Mouse (Mus musculus) small intestine, adult 2 months (tissue): ENCODE measurements around the gene Pbdc1. TPM values are rescaled to one million over a fixed set of nuclear protein-coding genes. Genes with fewer than 3 reads are reported as not detected.
"Not testable (repeated sequence)": the region's sequence is repeated elsewhere in the genome, so short reads cannot be mapped to it uniquely, and the experiment has no call there.

Experiments
- H3K27ac ChIP-seq: fragments of 200-500 bp; 2 replicates; pipeline ENCODE4 v1.5.1; 2012; ENCODE audit warnings: low read depth, low read length, control low read depth, inconsistent platforms; ENCODE audit not compliant: insufficient read depth
- H3K27me3 ChIP-seq: fragments of 200-500 bp; 2 replicates; pipeline ENCODE4 v1.6.1; 2012; ENCODE audit warnings: mild to moderate bottlenecking, moderate library complexity, low read length, inconsistent platforms; ENCODE audit not compliant: control insufficient read depth, insufficient read depth
- H3K36me3 ChIP-seq: fragments of 200-500 bp; 2 replicates; pipeline ENCODE4 v1.6.1; 2012; ENCODE audit warnings: mild to moderate bottlenecking, low read length, control low read depth, inconsistent platforms; ENCODE audit not compliant: control insufficient read depth, insufficient read depth
- H3K4me1 ChIP-seq: fragments of 200-500 bp; 2 replicates; pipeline ENCODE4 v1.6.1; 2012; ENCODE audit warnings: low read length, inconsistent platforms, mixed read lengths; ENCODE audit not compliant: control insufficient read depth, insufficient read depth, insufficient read length
- H3K4me3 ChIP-seq: fragments of 200-500 bp; 2 replicates; pipeline ENCODE4 v1.5.1; 2012; ENCODE audit warnings: low read depth, mild to moderate bottlenecking, control low read depth, inconsistent platforms, low read length, moderate library complexity
- CTCF ChIP-seq: fragments of 200-500 bp; IDR thresholded peaks from 2 replicates; pipeline ENCODE4 v1.5.1; 2012; ENCODE audit warnings: low read depth, mild to moderate bottlenecking, control low read depth, inconsistent platforms, low read length, moderate library complexity, mixed read lengths; ENCODE audit not compliant: insufficient replicate concordance, insufficient read length; ENCODE audit errors: extremely low read depth
- POLR2A ChIP-seq: fragments of 200-500 bp; IDR thresholded peaks from 2 replicates; pipeline ENCODE4 v1.6.1; 2012; ENCODE audit warnings: low read depth, mild to moderate bottlenecking, control low read depth, inconsistent platforms, low read length, moderate library complexity
- WGBS: fragments of 180-500 bp; shearing (Covaris S2); methylation state at CpG from one replicate; pipeline ENCODE4 v1.1.7; 2018; 5-methylcytosine and 5-hydroxymethylcytosine counted together
- polyA plus RNA-seq: library from polyadenylated mRNA; depleted of rRNA; stranded (reverse); fragments of >200 nt; gene quantifications from 2 replicates; pipeline ENCODE4 v1.2.3, GENCODE M21; 2012; rRNA removed

The Pbdc1 gene
- polyA plus RNA-seq, 1 experiment = 1.6 TPM

DNA sequence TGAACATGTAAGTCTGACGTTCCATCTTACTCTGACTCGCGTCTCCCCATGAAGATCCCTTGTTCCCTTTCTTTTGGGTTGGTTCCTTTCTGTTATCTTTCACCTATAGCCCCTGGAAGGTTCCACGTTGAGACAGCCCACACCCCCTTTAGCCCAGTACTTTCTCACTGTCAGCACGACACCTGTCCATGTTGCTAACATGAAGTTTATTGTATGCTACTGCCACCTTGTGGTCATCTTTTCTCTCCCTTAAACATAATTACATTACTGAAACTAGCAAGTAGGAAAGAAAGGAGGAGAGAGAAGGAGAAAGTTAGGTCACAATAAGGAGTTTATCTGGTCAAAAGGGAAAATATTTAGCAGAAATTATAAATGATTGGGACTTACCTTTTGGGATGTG, 24.6 kb downstream of the Pbdc1 start:
- Histone ChIP-seq H3K36me3 (no peaks in the 10 kb centered on the region), H3K27ac (no peak overlapping the region), H3K4me1 (no peaks in the 10 kb centered on the region), H3K27me3 (no peaks in the 10 kb centered on the region), H3K4me3 (no peak overlapping the region)
- no peak for TF ChIP-seq POLR2A
- peak; percentile 9; the same call in 1 of the 2 replicates for TF ChIP-seq CTCF
- WGBS = 37% methylated on average over 5 of the region's 5 CpGs

DNA sequence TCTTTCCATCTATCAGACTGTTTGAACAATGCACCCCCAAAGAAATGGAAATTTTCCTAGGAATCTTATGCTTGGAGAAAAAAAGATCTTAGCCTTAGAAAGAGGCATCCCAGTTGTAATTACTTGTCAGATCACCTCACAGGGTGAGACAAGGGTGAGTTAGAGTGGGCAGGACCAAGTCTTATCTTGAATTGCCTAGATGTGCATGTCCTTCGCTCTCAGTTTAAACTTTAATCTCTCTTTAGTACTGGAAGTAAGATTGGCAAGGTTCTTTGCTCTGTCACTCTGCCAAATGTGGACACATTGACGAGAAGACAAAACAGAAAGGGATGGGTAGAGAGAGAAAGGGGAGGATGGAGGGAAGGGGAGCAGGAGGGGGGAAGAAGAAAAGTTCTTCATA, 35.4 kb downstream of the Pbdc1 start:
- Histone ChIP-seq H3K27me3 (no peaks in the 10 kb centered on the region), H3K4me3 (no peak overlapping the region), H3K27ac (no peak overlapping the region), H3K4me1 (no peaks in the 10 kb centered on the region), H3K36me3 (no peaks in the 10 kb centered on the region)
- no peak for TF ChIP-seq POLR2A
- TF ChIP-seq CTCF = no peak
- WGBS = 22% methylated on average over 2 of the region's 2 CpGs

DNA sequence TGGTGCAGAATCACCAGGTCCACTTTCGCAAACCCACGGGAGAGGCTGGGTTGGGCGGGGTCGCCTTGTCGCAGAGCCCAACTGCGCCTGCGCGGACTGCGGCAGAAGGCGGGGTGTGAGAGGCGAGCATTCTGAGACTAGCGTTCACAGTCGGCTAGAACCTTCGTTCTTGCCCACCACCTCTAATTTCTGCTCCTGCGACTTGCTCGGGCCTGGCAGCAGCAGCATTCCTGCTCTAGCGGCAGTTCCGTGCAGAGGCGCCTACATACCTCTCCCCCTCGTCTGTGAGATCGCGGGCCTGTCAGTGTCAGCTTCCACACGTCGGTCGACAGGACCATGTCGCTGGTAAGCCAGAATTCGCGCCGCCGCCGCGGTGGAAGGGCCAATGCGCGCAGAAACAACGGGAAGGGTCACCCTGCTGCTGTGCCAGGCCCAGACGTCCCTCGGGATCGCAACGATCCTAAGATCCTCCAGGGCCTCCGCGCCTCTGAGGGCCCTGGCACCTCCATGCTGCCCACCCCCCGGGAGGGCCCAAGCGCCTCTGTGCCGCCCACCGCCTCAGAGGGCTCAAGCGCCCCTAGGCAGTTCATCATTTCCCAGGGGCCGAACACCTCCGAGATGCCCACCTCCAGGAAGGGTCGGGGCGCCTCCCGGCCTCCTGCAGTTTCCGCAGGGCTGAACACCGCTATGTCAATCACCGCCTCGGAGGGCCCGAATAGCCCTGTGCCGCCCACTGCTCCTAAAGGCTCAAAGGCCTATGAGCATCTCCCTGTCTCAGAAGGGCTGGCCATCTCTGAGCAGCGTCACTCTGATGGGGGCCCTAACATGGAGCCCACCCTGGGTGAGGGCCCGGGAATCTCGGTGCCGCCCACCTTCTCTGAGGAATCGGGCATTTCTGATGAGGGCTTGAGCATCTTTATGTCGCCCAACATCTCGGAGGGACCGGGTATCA, 41.0 kb downstream of the Pbdc1 start, which contains the start of gene Magee1:
Magee1 (plus strand) TSS at position 104 of the 952 bp plus-strand sequence.
- H3K36me3 ChIP-seq = no peaks in the 10 kb centered on the region
- no peaks in the 10 kb centered on the region for H3K27me3 ChIP-seq
- 14% methylated on average over 65 of the region's 65 CpGs for WGBS
- no peak for TF ChIP-seq CTCF
- no peak for TF ChIP-seq POLR2A
- H3K4me1 ChIP-seq = peaks cover 6% of the 10 kb centered on the region; the same call in 1 of the 2 replicates
- peak within 1 kb of the TSS; percentile 95 for H3K4me3 ChIP-seq
- no peak within 1 kb of the TSS for H3K27ac ChIP-seq

DNA sequence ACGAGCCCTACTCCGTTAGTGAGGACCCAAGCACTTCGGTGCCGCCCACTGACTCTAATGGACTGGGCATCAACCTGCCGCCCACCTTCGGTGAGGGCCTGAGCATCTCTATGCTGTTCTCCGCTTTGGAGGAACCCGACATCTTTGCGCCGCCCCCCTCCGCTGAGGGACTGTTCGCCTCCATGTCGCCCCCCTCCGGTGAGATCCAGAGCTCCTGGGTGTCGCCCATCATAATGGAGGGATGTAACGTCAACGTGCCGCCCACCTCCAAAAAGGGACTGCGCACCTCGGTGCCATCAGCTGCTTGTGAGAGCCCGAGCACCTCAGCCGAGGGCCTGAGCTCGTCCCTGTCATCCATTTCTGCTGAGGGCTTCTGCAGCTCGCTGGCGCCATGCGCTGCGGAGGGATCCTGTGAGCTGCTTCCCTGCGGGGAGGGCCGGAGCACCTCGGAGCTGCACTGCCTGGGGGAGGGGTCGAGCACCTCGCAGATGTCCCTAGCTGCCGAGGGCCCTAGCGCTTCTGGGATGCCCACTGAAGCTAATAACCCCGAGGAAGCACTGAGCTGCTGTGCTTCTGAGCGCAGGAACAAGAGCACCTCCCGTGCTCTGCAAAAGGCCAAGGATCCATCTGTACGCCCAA, 41.8 kb downstream of the Pbdc1 start:
- 20% methylated on average over 38 of the region's 38 CpGs for whole genome bisulfite sequencing
- TF ChIP-seq POLR2A = no peak
- TF ChIP-seq CTCF = no peak
- no peaks in the 10 kb centered on the region for H3K36me3 ChIP-seq
- no peaks in the 10 kb centered on the region for H3K27me3 ChIP-seq
- H3K4me1 ChIP-seq = peaks cover 6% of the 10 kb centered on the region; the same call in 1 of the 2 replicates
- H3K27ac ChIP-seq = no peak overlapping the region
- H3K4me3 ChIP-seq = peak overlapping the region; percentile 95

DNA sequence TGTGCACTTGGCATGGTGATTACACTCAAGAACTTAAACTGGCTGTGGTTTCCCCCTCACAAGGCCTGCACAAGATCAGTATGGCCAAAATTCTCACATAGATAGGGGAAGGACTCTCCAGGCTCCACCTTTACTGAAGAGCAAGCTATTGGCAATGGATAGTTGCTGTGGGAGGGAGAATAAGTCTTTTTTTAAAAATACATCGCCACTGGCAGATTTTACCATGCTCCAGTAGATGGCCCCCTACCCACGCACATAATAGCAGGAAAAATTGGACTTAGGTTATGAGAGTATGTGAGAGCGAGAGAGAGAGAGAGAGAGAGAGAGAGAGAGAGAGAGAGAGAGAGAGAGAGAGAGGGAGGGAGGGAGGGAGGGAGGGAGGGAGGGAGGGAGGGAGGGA, 45.3 kb downstream of the Pbdc1 start:
- no peak overlapping the region for H3K4me3 ChIP-seq
- 18% methylated on average over 3 of the region's 3 CpGs for WGBS
- H3K27me3 ChIP-seq = no peaks in the 10 kb centered on the region
- H3K4me1 ChIP-seq = peaks cover 6% of the 10 kb centered on the region; the same call in 1 of the 2 replicates
- no peak overlapping the region for H3K27ac ChIP-seq
- H3K36me3 ChIP-seq = no peaks in the 10 kb centered on the region
- no peak for TF ChIP-seq CTCF
- no peak for TF ChIP-seq POLR2A

DNA sequence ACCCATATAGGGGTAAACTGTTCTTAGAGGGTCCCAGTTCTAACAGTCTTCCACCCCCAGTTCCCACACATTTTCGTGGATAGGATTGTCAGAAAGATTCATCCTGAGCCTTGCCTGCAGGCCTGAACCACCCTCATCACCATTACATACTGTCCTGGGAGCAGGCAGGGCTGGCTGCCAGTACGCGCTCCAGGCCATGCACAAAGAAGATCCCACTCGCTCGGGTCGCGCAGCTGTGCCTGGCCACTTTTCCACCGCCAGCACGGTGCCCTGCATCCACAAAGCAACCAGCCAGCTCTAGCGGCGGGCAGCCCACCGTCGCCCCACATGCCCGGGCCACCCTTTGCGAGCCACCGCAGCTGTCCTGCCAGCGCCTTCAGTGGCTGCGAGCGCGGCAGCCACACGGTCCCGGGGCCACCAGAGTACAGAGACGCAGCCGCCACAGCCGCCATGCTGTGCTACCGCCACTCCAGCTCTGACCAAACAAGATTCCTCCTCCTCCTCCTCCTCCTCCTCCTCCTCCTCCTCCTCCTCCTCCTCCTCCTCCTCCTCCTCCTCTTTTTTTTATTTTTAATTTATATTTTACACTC, 72.4 kb downstream of the Pbdc1 start:
- Histone ChIP-seq H3K27me3 (no peaks in the 10 kb centered on the region), H3K27ac (no peak overlapping the region), H3K4me1 (no peaks in the 10 kb centered on the region), H3K36me3 (no peaks in the 10 kb centered on the region), H3K4me3 (no peak overlapping the region)
- TF ChIP-seq CTCF = no peak
- no peak for TF ChIP-seq POLR2A
- WGBS = 48% methylated on average over 22 of the region's 26 CpGs

DNA sequence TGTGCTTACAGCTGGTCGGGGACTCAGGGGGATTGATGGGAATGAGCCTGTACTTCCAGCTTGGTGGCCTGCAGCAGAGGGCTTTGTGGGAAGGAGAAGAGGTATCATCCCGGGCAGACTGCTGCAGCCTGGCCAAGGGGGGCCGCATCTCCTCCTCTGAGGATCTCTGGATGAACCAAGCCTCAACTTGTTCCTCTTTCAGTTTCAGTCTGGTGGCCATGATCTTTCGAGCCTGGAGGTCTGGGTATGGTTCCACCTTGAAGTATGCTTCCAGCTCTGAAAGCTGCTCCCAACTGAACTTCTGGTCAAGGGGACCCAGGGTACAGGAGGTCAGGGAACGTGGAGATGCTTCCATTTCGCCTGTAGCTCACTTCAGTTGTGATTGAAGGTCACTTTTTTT, 85.5 kb downstream of the Pbdc1 start:
- not testable (repeated sequence) for H3K4me3 ChIP-seq, H3K4me1 ChIP-seq, H3K27ac ChIP-seq, H3K36me3 ChIP-seq, H3K27me3 ChIP-seq
- WGBS = 62% methylated on average over 6 of the region's 6 CpGs

Other genes with a start within 250 kb of the Pbdc1 start
- 0.09 TPM in 1 of 2 replicates, not detected in the other for gene Magee2, start 222.5 kb upstream of the Pbdc1 start, polyA plus RNA-seq
- gene Magee1, start 40.6 kb downstream of the Pbdc1 start, polyA plus RNA-seq = 1.8 and 2.2 TPM in 2 replicates